Mouse (Mus musculus) heart, postnatal 0 days (tissue): ENCODE measurements around the gene Bcl7c.

Experiments used
- CTCF ChIP-seq: IDR thresholded peaks from 2 replicates; pipeline ENCODE4 v1.5.1; 2016; ENCODE audit warnings: antibody characterized with exemption, control low read depth, low read depth
- EP300 ChIP-seq: IDR thresholded peaks from 2 replicates; pipeline ENCODE4 v1.6.1; 2016; ENCODE audit warnings: antibody characterized with exemption, low read depth

- TF ChIP-seq CTCF (peak; percentile 45; the same call in 1 of the 2 replicates), EP300 (no peak)
These were observed 31.7 kb downstream of the Bcl7c start for GRCm38 (mm10) chr7:127677077-127677476.
